Mouse (Mus musculus) spleen, adult 2 months (tissue): ENCODE data around the gene Ankrd44. TPM values are rescaled to one million over a fixed set of nuclear protein-coding genes. Genes with fewer than 3 reads are reported as not detected.
A peak's percentile ranks its signal among the peaks of the same experiment; 100 is the strongest.

Experiments
- DNase-seq, 2 experiments: peaks; one replicate each; pipeline versions ENCODE4 v3.0.0 to v3.0.0-alpha.2; 2012 to 2021; ENCODE audit warnings: low spot score in 2 of 2, low read depth in 1 of 2
- H3K27ac ChIP-seq: fragments of 200-500 bp; 2 replicates; pipeline ENCODE4 v1.5.1; 2012; ENCODE audit warnings: low read length, inconsistent platforms; ENCODE audit not compliant: insufficient read depth
- H3K27me3 ChIP-seq: fragments of 200-500 bp; 2 replicates; pipeline ENCODE4 v1.6.1; 2012; ENCODE audit warnings: mild to moderate bottlenecking, moderate library complexity, low read length, inconsistent platforms; ENCODE audit not compliant: control insufficient read depth, insufficient read depth
- H3K36me3 ChIP-seq: fragments of 200-500 bp; 2 replicates; pipeline ENCODE4 v1.6.1; 2012; ENCODE audit warnings: mild to moderate bottlenecking, low read length, inconsistent platforms; ENCODE audit not compliant: control insufficient read depth, insufficient read depth
- H3K4me1 ChIP-seq: fragments of 200-500 bp; 2 replicates; pipeline ENCODE4 v1.6.1; 2011; ENCODE audit warnings: inconsistent platforms; ENCODE audit not compliant: control insufficient read depth, insufficient read depth, insufficient read length
- H3K4me3 ChIP-seq: fragments of 200-500 bp; 2 replicates; pipeline ENCODE4 v1.5.1; 2011; ENCODE audit warnings: mild to moderate bottlenecking, inconsistent platforms; ENCODE audit not compliant: insufficient read depth, insufficient read length; ENCODE audit errors: extremely low read depth
- CTCF ChIP-seq: fragments of 200-500 bp; IDR thresholded peaks from 2 replicates; pipeline ENCODE4 v1.5.1; 2011; ENCODE audit warnings: mild to moderate bottlenecking, inconsistent platforms; ENCODE audit not compliant: insufficient read depth, insufficient read length, insufficient replicate concordance; ENCODE audit errors: extremely low read depth
- POLR2A ChIP-seq: fragments of 200-500 bp; IDR thresholded peaks from 2 replicates; pipeline ENCODE4 v1.6.1; 2011; ENCODE audit warnings: low read depth, low read length, inconsistent platforms
- WGBS: fragments of 180-500 bp; shearing (Covaris S2); methylation state at CpG from one replicate; pipeline ENCODE4 v1.1.7; 2018; 5-methylcytosine and 5-hydroxymethylcytosine counted together
- polyA plus RNA-seq: library from polyadenylated mRNA; depleted of rRNA; stranded (reverse); fragments of >200 nt; gene quantifications from 2 replicates; pipeline ENCODE4 v1.2.3, GENCODE M21; 2012

Ankrd44 gene
- polyA plus RNA-seq, 1 experiment, result 43.1 TPM

- TF ChIP-seq POLR2A (no peak), CTCF (no peak)
- Histone ChIP-seq H3K36me3 (peaks cover 4% of the 10 kb centered on the region), H3K27me3 (no peaks in the 10 kb centered on the region), H3K4me1 (no peaks in the 10 kb centered on the region), H3K4me3 (no peak overlapping the region), H3K27ac (no peak overlapping the region)
- DNase-seq, result no peak
- 85% methylated on average over 5 of the region's 5 CpGs for WGBS
Measured at GRCm38 (mm10) chr1:54640184-54640795, 285.9 kb downstream of the Ankrd44 start.

GRCm38 (mm10) chr1:54639506-54640078, 286.6 kb downstream of the Ankrd44 start:
- TF ChIP-seq CTCF (no peak), POLR2A (no peak)
- Histone ChIP-seq H3K4me1 (no peaks in the 10 kb centered on the region), H3K27ac (no peak overlapping the region), H3K36me3 (peaks cover 2% of the 10 kb centered on the region), H3K27me3 (no peaks in the 10 kb centered on the region), H3K4me3 (no peak overlapping the region)
- DNase-seq, result no peak
- WGBS, result 91% methylated on average over 6 of the region's 6 CpGs

GRCm38 (mm10) chr1:54639076-54639475, 287.1 kb downstream of the Ankrd44 start:
- Histone ChIP-seq H3K4me1 (no peaks in the 10 kb centered on the region), H3K27ac (no peak overlapping the region), H3K36me3 (peaks cover 2% of the 10 kb centered on the region; the same call in 1 of the 2 replicates), H3K4me3 (no peak overlapping the region), H3K27me3 (no peaks in the 10 kb centered on the region)
- WGBS, result 92% methylated on average over 2 of the region's 2 CpGs
- no peak for DNase-seq
- no peak for TF ChIP-seq CTCF
- no peak for TF ChIP-seq POLR2A

- Histone ChIP-seq H3K4me1 (no peaks in the 10 kb centered on the region), H3K27ac (no peak overlapping the region), H3K36me3 (no peaks in the 10 kb centered on the region), H3K4me3 (no peak overlapping the region), H3K27me3 (no peaks in the 10 kb centered on the region)
- TF ChIP-seq CTCF (no peak), POLR2A (no peak)
- peak in 1 of 2 experiments; percentile 17 for DNase-seq
- WGBS, result 39% methylated on average over 2 of the region's 2 CpGs
Measured at GRCm38 (mm10) chr1:54637340-54637739, 288.8 kb downstream of the Ankrd44 start.

- Histone ChIP-seq H3K4me1 (no peaks in the 10 kb centered on the region), H3K27me3 (no peaks in the 10 kb centered on the region), H3K36me3 (no peaks in the 10 kb centered on the region), H3K4me3 (no peak overlapping the region), H3K27ac (no peak overlapping the region)
- 76% methylated on average over 1 of the region's 1 CpGs for WGBS
- DNase-seq, result no peak
- TF ChIP-seq CTCF, result no peak
- TF ChIP-seq POLR2A, result no peak
Measured at GRCm38 (mm10) chr1:54629106-54629505, 297.1 kb downstream of the Ankrd44 start.

- DNase-seq, result no peak
- TF ChIP-seq POLR2A, result no peak
- no peak for TF ChIP-seq CTCF
- H3K27me3 ChIP-seq, result no peaks in the 10 kb centered on the region
- H3K4me3 ChIP-seq, result no peak overlapping the region
- H3K4me1 ChIP-seq, result no peaks in the 10 kb centered on the region
- H3K27ac ChIP-seq, result no peak overlapping the region
- H3K36me3 ChIP-seq, result no peaks in the 10 kb centered on the region
- 92% methylated on average over 6 of the region's 6 CpGs for WGBS
Measured at GRCm38 (mm10) chr1:54614963-54615362, 311.2 kb downstream of the Ankrd44 start.

GRCm38 (mm10) chr1:54612344-54612743, 313.8 kb downstream of the Ankrd44 start:
- TF ChIP-seq POLR2A, result no peak
- TF ChIP-seq CTCF, result no peak
- Histone ChIP-seq H3K4me3 (no peak overlapping the region), H3K4me1 (no peaks in the 10 kb centered on the region), H3K27me3 (no peaks in the 10 kb centered on the region), H3K36me3 (no peaks in the 10 kb centered on the region), H3K27ac (no peak overlapping the region)
- WGBS, result 83% methylated on average over 6 of the region's 6 CpGs
- DNase-seq, result no peak
